Mouse (Mus musculus) MEL (cell line): ENCODE results near the gene Dennd1a. TPM values are rescaled to one million over a fixed set of nuclear protein-coding genes. Genes with fewer than 3 reads are reported as not detected.

Source experiments
- DNase-seq: peaks from one replicate; pipeline ENCODE4 v3.0.0; 2011; ENCODE audit warnings: low read depth, low spot score
- H3K27ac ChIP-seq: 2 replicates; pipeline ENCODE4 v1.5.1; 2012; ENCODE audit warnings: low read depth, mild to moderate bottlenecking, control low read depth, low read length, moderate library complexity; ENCODE audit not compliant: control insufficient read depth
- H3K27me3 ChIP-seq, 2 experiments: fragments of 150-350 bp in 1 of 2; sonication (generic) in 1 of 2; 2 replicates each; pipeline ENCODE4 v1.6.1; 2012; ENCODE audit warnings: low read length in 2 of 2, mild to moderate bottlenecking in 2 of 2, improper control_type of control experiment in 1 of 2, moderate library complexity in 1 of 2; ENCODE audit not compliant: insufficient read depth in 2 of 2, control insufficient read depth in 1 of 2
- H3K36me3 ChIP-seq, 2 experiments: 2 replicates each; pipeline ENCODE4 v1.6.1; 2012 to 2014; ENCODE audit warnings: low read length in 2 of 2, improper control_type of control experiment in 1 of 2, inconsistent platforms in 1 of 2, mild to moderate bottlenecking in 1 of 2; ENCODE audit not compliant: insufficient read depth in 2 of 2, control insufficient read depth in 1 of 2
- H3K4me1 ChIP-seq, 2 experiments: fragments of 150-350 bp in 1 of 2; sonication (generic) in 1 of 2; 2 replicates each; pipeline ENCODE4 v1.6.1; 2012; ENCODE audit warnings: low read length in 2 of 2, improper control_type of control experiment in 1 of 2, mild to moderate bottlenecking in 1 of 2; ENCODE audit not compliant: insufficient read depth in 2 of 2, control insufficient read depth in 1 of 2
- H3K4me3 ChIP-seq, 2 experiments: fragments of 150-350 bp in 1 of 2; sonication (generic) in 1 of 2; 2 replicates each; pipeline ENCODE4 v1.5.1; 2012; ENCODE audit warnings: low read depth in 2 of 2, low read length in 2 of 2, mild to moderate bottlenecking in 2 of 2, moderate library complexity in 2 of 2, control low read depth in 1 of 2, improper control_type of control experiment in 1 of 2; ENCODE audit not compliant: control insufficient read depth in 1 of 2, insufficient read depth in 1 of 2
- H3K79me2 ChIP-seq: 2 replicates; pipeline ENCODE4 v1.6.1; 2012; ENCODE audit warnings: mild to moderate bottlenecking, low read length, moderate library complexity; ENCODE audit not compliant: control insufficient read depth, poor library complexity, insufficient read depth
- H3K9ac ChIP-seq: 2 replicates; pipeline ENCODE4 v1.6.1; 2012; ENCODE audit warnings: low read depth, mild to moderate bottlenecking, control low read depth, low read length, moderate library complexity; ENCODE audit not compliant: control insufficient read depth, poor library complexity, severe bottlenecking
- H3K9me3 ChIP-seq: fragments of 150-350 bp; sonication (generic); replicated peaks from 2 replicates; pipeline ENCODE4 v1.6.1; 2012; ENCODE audit warnings: mild to moderate bottlenecking, low read length, improper control_type of control experiment, moderate library complexity; ENCODE audit not compliant: insufficient read depth
- BHLHE40 ChIP-seq: IDR thresholded peaks from 2 replicates; pipeline ENCODE4 v1.6.1; 2012; ENCODE audit warnings: low read depth, mild to moderate bottlenecking, inconsistent platforms, low read length, improper control_type of control experiment, borderline replicate concordance
- CHD2 ChIP-seq: IDR thresholded peaks from 2 replicates; pipeline ENCODE4 v1.6.1; 2011; ENCODE audit warnings: low read length, improper control_type of control experiment
- E2F4 ChIP-seq: IDR thresholded peaks from 2 replicates; pipeline ENCODE4 v1.6.1; 2011; ENCODE audit warnings: low read depth, low read length, improper control_type of control experiment, borderline replicate concordance
- ELF1 ChIP-seq: IDR thresholded peaks from 2 replicates; pipeline ENCODE4 v1.6.1; 2014; ENCODE audit warnings: low read depth, mild to moderate bottlenecking, inconsistent platforms, low read length, improper control_type of control experiment, moderate library complexity
- EP300 ChIP-seq, 2 experiments: IDR thresholded peaks; 2 replicates each; pipeline ENCODE4 v1.6.1; 2011; ENCODE audit warnings: improper control_type of control experiment in 2 of 2, low read length in 2 of 2, low read depth in 1 of 2, mild to moderate bottlenecking in 1 of 2
- ETS1 ChIP-seq: IDR thresholded peaks from 2 replicates; pipeline ENCODE4 v1.6.1; 2012; ENCODE audit warnings: low read depth, mild to moderate bottlenecking, inconsistent platforms, low read length, improper control_type of control experiment, moderate library complexity
- GABPA ChIP-seq: IDR thresholded peaks from 2 replicates; pipeline ENCODE4 v1.6.1; 2012; ENCODE audit warnings: low read depth, mild to moderate bottlenecking, inconsistent platforms, low read length, improper control_type of control experiment, moderate library complexity
- GATA1 ChIP-seq: IDR thresholded peaks from 2 replicates; pipeline ENCODE4 v1.6.1; 2011; ENCODE audit warnings: low read depth, low read length, improper control_type of control experiment
- HCFC1 ChIP-seq: IDR thresholded peaks from 2 replicates; pipeline ENCODE4 v1.6.1; 2012; ENCODE audit warnings: low read depth, mild to moderate bottlenecking, inconsistent platforms, low read length, improper control_type of control experiment, moderate library complexity
- JUND ChIP-seq: IDR thresholded peaks from 2 replicates; pipeline ENCODE4 v1.6.1; 2011; ENCODE audit warnings: low read depth, mild to moderate bottlenecking, improper control_type of control experiment, low read length
- MEF2A ChIP-seq: IDR thresholded peaks from 2 replicates; pipeline ENCODE4 v1.6.1; 2014; ENCODE audit warnings: low read depth, mild to moderate bottlenecking, inconsistent platforms, low read length, improper control_type of control experiment; ENCODE audit not compliant: poor library complexity, insufficient replicate concordance, severe bottlenecking; ENCODE audit errors: extremely low read depth
- MYB ChIP-seq: IDR thresholded peaks from 2 replicates; pipeline ENCODE4 v1.6.1; 2011; ENCODE audit warnings: mild to moderate bottlenecking, low read depth, low read length, improper control_type of control experiment
- NRF1 ChIP-seq: IDR thresholded peaks from 2 replicates; pipeline ENCODE4 v1.6.1; 2014; ENCODE audit warnings: low read depth, mild to moderate bottlenecking, inconsistent platforms, low read length, improper control_type of control experiment, moderate library complexity; ENCODE audit not compliant: poor library complexity, insufficient read depth, severe bottlenecking
- POLR2AphosphoS5 ChIP-seq: IDR thresholded peaks from 2 replicates; pipeline ENCODE4 v1.6.1; 2012; ENCODE audit warnings: low read depth, borderline replicate concordance, mild to moderate bottlenecking, inconsistent platforms, low read length, moderate library complexity, mixed read lengths
- SIN3A ChIP-seq: IDR thresholded peaks from 2 replicates; pipeline ENCODE4 v1.6.1; 2012; ENCODE audit warnings: low read length, improper control_type of control experiment, inconsistent platforms
- SMC3 ChIP-seq: IDR thresholded peaks from 2 replicates; pipeline ENCODE4 v1.6.1; 2011; ENCODE audit warnings: low read depth, low read length, improper control_type of control experiment
- TBP ChIP-seq: IDR thresholded peaks from 2 replicates; pipeline ENCODE4 v1.8.0; 2011; ENCODE audit warnings: low read depth, low read length, improper control_type of control experiment
- TCF12 ChIP-seq: IDR thresholded peaks from 2 replicates; pipeline ENCODE4 v1.6.1; 2014; ENCODE audit warnings: low read depth, mild to moderate bottlenecking, inconsistent platforms, low read length, improper control_type of control experiment, moderate library complexity
- USF1 ChIP-seq: IDR thresholded peaks from 2 replicates; pipeline ENCODE4 v1.6.1; 2014; ENCODE audit warnings: low read depth, mild to moderate bottlenecking, inconsistent platforms, low read length, improper control_type of control experiment, moderate library complexity
- ZNF384 ChIP-seq: IDR thresholded peaks from 2 replicates; pipeline ENCODE4 v1.6.1; 2012; ENCODE audit warnings: low read depth, mild to moderate bottlenecking, inconsistent platforms, low read length, improper control_type of control experiment
- polyA plus RNA-seq, 2 experiments: library from polyadenylated mRNA; stranded (reverse) in 1 of 2; unstranded in 1 of 2; fragments of >175 nt in 1 of 2; fragments of >200 nt in 1 of 2; gene quantifications; 2 replicates each; pipeline versions ENCODE4 v1.2.1 to v1.2.4; 2012; ENCODE audit warnings: low replicate concordance in 2 of 2, low read depth in 1 of 2; ENCODE audit not compliant: insufficient read length in 2 of 2, insufficient read depth in 1 of 2, missing spikeins in 1 of 2
- total RNA-seq: library from RNA; depleted of rRNA; stranded (reverse); fragments of 300-350 nt; gene quantifications from 2 replicates; pipeline ENCODE4 v1.2.3, GENCODE M21; 2012

Gene Dennd1a
- total and polyA plus RNA-seq, 3 experiments: 5.0 to 21.8 TPM; not detected in 1

DNA sequence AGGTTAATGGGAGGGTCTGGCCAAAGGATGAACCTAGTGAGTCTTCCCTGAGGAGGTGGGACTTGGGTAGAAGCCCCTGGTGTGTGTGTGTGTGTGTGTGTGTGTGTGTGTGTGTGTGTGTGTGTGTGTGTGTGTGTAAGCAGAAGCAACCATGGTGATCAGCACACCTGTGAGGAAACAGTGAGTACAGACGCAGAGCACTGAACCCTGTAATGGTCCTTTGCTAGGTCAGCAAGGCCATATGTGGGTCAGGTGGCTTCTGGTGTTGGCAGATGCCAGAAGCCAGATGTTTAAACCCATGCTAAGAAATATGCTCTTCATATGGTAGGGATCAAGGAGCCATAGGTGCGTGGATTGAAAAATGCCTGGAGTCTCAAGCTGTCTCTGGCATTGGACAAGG lies 522.7 kb downstream of the Dennd1a start:
- DNase-seq: no peak
- Histone ChIP-seq H3K27me3 (no peaks in the 10 kb centered on the region), H3K9me3 (no peaks in the 10 kb centered on the region), H3K4me1 (no peaks in the 10 kb centered on the region), H3K27ac (no peak overlapping the region), H3K4me3 (no peak overlapping the region), H3K9ac (no peak overlapping the region), H3K36me3 (no peaks in the 10 kb centered on the region), H3K79me2 (no peaks in the 10 kb centered on the region)
- TF ChIP-seq GABPA (no peak), ELF1 (no peak), E2F4 (no peak), EP300 (IDR thresholded peaks at IDR 0.05; ENCODE audit: low read depth in 1 of 2, low read length in 2 of 2) (no peak), MEF2A (no peak), SMC3 (no peak), USF1 (no peak), CHD2 (no peak), HCFC1 (no peak), BHLHE40 (no peak), GATA1 (no peak), POLR2AphosphoS5 (no peak), TBP (no peak), SIN3A (no peak), ZNF384 (no peak), TCF12 (no peak), ETS1 (no peak)

DNA sequence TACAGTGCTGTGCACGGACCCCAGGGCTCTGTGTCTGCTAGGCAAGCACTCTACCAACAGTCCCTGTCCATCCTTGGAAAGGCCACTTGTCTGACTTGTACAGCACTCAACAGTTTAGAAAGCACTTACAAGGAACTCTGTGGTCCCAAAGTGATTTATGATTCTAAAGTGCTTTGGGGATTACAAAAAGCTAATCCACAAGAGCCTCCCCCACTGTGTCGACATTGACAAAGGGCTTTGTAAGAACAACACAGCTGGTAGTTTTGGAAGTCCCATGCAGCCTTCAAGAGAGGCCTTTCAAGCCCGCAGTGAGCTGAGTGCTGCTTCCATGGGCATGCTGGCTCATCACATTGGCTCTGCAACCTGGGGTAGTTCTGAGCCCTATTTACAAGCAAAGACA lies 523.6 kb downstream of the Dennd1a start:
- Histone ChIP-seq H3K36me3 (no peaks in the 10 kb centered on the region), H3K27me3 (no peaks in the 10 kb centered on the region)
- DNase-seq: no peak

More for the DNA sequence above, 523.6 kb downstream of the Dennd1a start:
- H3K4me1 ChIP-seq: no peaks in the 10 kb centered on the region
- H3K4me3 ChIP-seq: no peak overlapping the region
- H3K79me2 ChIP-seq: no peaks in the 10 kb centered on the region
- H3K9ac ChIP-seq: no peak overlapping the region
- H3K9me3 ChIP-seq: no peaks in the 10 kb centered on the region
- TF ChIP-seq NRF1: no peak
- TF ChIP-seq TCF12: no peak
- no peak for TF ChIP-seq MEF2A
- no peak for TF ChIP-seq EP300 (IDR thresholded peaks at IDR 0.05; ENCODE audit: low read depth in 1 of 2, low read length in 2 of 2)
- no peak for TF ChIP-seq MYB
- TF ChIP-seq JUND: no peak
- TF ChIP-seq TBP: no peak
- no peak overlapping the region for H3K27ac ChIP-seq
